Mouse (Mus musculus) myocyte (in vitro differentiated cells): ENCODE results near the gene Grid2.

Experiments used
- MAX ChIP-seq: IDR thresholded peaks from one replicate; pipeline ENCODE4 v1.6.1; 2011; ENCODE audit warnings: low read depth, mild to moderate bottlenecking, control low read depth
- MYOD1 ChIP-seq, 3 experiments: IDR thresholded peaks; one replicate each; pipeline ENCODE4 v1.6.1; 2011; ENCODE audit warnings: control low read depth in 2 of 3, low read depth in 2 of 3, mild to moderate bottlenecking in 2 of 3, moderate library complexity in 1 of 3; ENCODE audit not compliant: insufficient read length in 2 of 3, control insufficient read depth in 1 of 3
- POLR2A ChIP-seq: IDR thresholded peaks from one replicate; pipeline ENCODE4 v1.6.1; 2011; ENCODE audit warnings: low read depth, mild to moderate bottlenecking, control low read depth, moderate library complexity; ENCODE audit not compliant: insufficient read length
- TCF12 ChIP-seq: IDR thresholded peaks from one replicate; pipeline ENCODE4 v1.6.1; 2011; ENCODE audit warnings: mild to moderate bottlenecking, control low read depth; ENCODE audit not compliant: poor library complexity, insufficient read depth, severe bottlenecking
- TCF3 ChIP-seq: IDR thresholded peaks from one replicate; pipeline ENCODE4 v1.6.1; 2011; ENCODE audit warnings: low read depth, control low read depth; ENCODE audit not compliant: insufficient read length

GRCm38 (mm10) chr6:63448175-63448574 is 192.5 kb downstream of the Grid2 start:
- TF ChIP-seq MYOD1 (IDR thresholded peaks at IDR 0.05; ENCODE audit: control insufficient read depth in 1 of 3, insufficient read length in 2 of 3, low read depth in 2 of 3) (no peak), TCF3 (no peak), MAX (no peak), POLR2A (no peak), TCF12 (no peak)
